Mouse (Mus musculus) heart, embryonic 13.5 days (tissue): ENCODE measurements around the gene Rpl9-ps6. TPM values are rescaled to one million over a fixed set of nuclear protein-coding genes. Genes with fewer than 3 reads are reported as not detected.

Source experiments
- ATAC-seq: fragments of 200-750 bp; cut with Nextera tagmentation; 2 replicates; pipeline ENCODE4 v1.8.0; 2017; ENCODE audit warnings: moderate TSS enrichment; ENCODE audit not compliant: insufficient number of reproducible peaks, low FRiP score, low TSS enrichment; ENCODE audit errors: extremely low read depth
- H3K27ac ChIP-seq: fragments of 300-500 bp; sonication (generic); replicated peaks from 2 replicates; pipeline ENCODE4 v1.5.1; 2015; ENCODE audit warnings: moderate library complexity, mild to moderate bottlenecking, inconsistent platforms
- H3K27me3 ChIP-seq: fragments of 300-500 bp; sonication (generic); replicated peaks from 2 replicates; pipeline ENCODE4 v1.6.1; 2015; ENCODE audit warnings: mild to moderate bottlenecking, inconsistent platforms
- H3K36me3 ChIP-seq: fragments of 300-500 bp; sonication (generic); 2 replicates; pipeline ENCODE4 v1.6.1; 2015; ENCODE audit warnings: mild to moderate bottlenecking, inconsistent platforms
- H3K4me1 ChIP-seq: fragments of 300-500 bp; sonication (generic); 2 replicates; pipeline ENCODE4 v1.6.1; 2015; ENCODE audit warnings: inconsistent platforms
- H3K4me2 ChIP-seq: fragments of 300-500 bp; sonication (generic); 2 replicates; pipeline ENCODE4 v1.6.1; 2015; ENCODE audit warnings: inconsistent platforms, mild to moderate bottlenecking, moderate library complexity
- H3K4me3 ChIP-seq: fragments of 300-500 bp; sonication (generic); 2 replicates; pipeline ENCODE4 v1.5.1; 2015; ENCODE audit warnings: moderate library complexity, mild to moderate bottlenecking, inconsistent platforms
- H3K9ac ChIP-seq: fragments of 300-500 bp; sonication (generic); 2 replicates; pipeline ENCODE4 v1.6.1; 2015; ENCODE audit warnings: inconsistent platforms, mild to moderate bottlenecking, moderate library complexity
- H3K9me3 ChIP-seq: fragments of 300-500 bp; sonication (generic); 2 replicates; pipeline ENCODE4 v1.6.1; 2016; ENCODE audit warnings: inconsistent platforms
- WGBS: fragments of 180-500 bp; shearing (Covaris S2); methylation state at CpG from one replicate; pipeline ENCODE4 v1.1.7; 2015; ENCODE audit warnings: mixed read lengths; 5-methylcytosine and 5-hydroxymethylcytosine counted together
- polyA plus RNA-seq: library from polyadenylated mRNA; unstranded; fragments of >200 nt; fragmentation: Nextera tagmentation; extraction: Ambion mirVana; gene quantifications from 2 replicates; pipeline ENCODE4 v1.2.1, GENCODE M21; 2015

The Rpl9-ps6 gene
- 59.6 and 80.4 TPM in 2 replicates for polyA plus RNA-seq

GRCm38 (mm10) chr19:32466478-32466877, at the start of gene Rpl9-ps6:
Rpl9-ps6 (minus strand) TSS chr19:32466578.
- no peak within 1 kb of the TSS for H3K4me2 ChIP-seq
- no peaks in the 10 kb centered on the region for H3K9me3 ChIP-seq
- ATAC-seq, result no peak
- WGBS, result 77% methylated on average over 5 of the region's 6 CpGs
- no peaks in the 10 kb centered on the region for H3K36me3 ChIP-seq
- H3K27ac ChIP-seq, result no peak within 1 kb of the TSS
- no peak within 1 kb of the TSS for H3K9ac ChIP-seq
- 0 out of 2 replicates have a peak, but pooled peaks cover 3% of the 10 kb centered on the region for H3K27me3 ChIP-seq
- H3K4me3 ChIP-seq, result no peak within 1 kb of the TSS
- H3K4me1 ChIP-seq, result no peaks in the 10 kb centered on the region

- ATAC-seq, result no peak
Observed at GRCm38 (mm10) chr19:32512518-32512917, 46.1 kb upstream of the Rpl9-ps6 start.

GRCm38 (mm10) chr19:32510962-32511361, 44.6 kb upstream of the Rpl9-ps6 start:
- Histone ChIP-seq H3K4me2 (no peak overlapping the region), H3K27ac (no peak overlapping the region; the same call in 1 of the 2 replicates), H3K36me3 (peaks cover 72% of the 10 kb centered on the region), H3K4me3 (no peak overlapping the region), H3K9ac (no peak overlapping the region), H3K27me3 (no peaks in the 10 kb centered on the region), H3K4me1 (peaks cover 27% of the 10 kb centered on the region), H3K9me3 (peaks cover 4% of the 10 kb centered on the region; the same call in 1 of the 2 replicates)
- 59% methylated on average over 6 of the region's 6 CpGs for WGBS
- ATAC-seq, result no peak

More at GRCm38 (mm10) chr19:32512518-32512917, 46.1 kb upstream of the Rpl9-ps6 start:
- H3K27me3 ChIP-seq, result no peaks in the 10 kb centered on the region
- H3K27ac ChIP-seq, result no peak overlapping the region
- H3K4me3 ChIP-seq, result no peak overlapping the region
- H3K9me3 ChIP-seq, result peaks cover 4% of the 10 kb centered on the region; the same call in 1 of the 2 replicates
- peaks cover 21% of the 10 kb centered on the region for H3K4me1 ChIP-seq
- 26% methylated on average over 1 of the region's 1 CpGs for WGBS
- H3K4me2 ChIP-seq, result no peak overlapping the region
- no peak overlapping the region for H3K9ac ChIP-seq
- H3K36me3 ChIP-seq, result peaks cover 81% of the 10 kb centered on the region

GRCm38 (mm10) chr19:32510267-32510666, 43.9 kb upstream of the Rpl9-ps6 start:
- H3K36me3 ChIP-seq, result peaks cover 69% of the 10 kb centered on the region
- H3K27ac ChIP-seq, result no peak overlapping the region; the same call in 1 of the 2 replicates
- 53% methylated on average over 3 of the region's 3 CpGs for WGBS
- H3K4me1 ChIP-seq, result peaks cover 27% of the 10 kb centered on the region
- peaks cover 4% of the 10 kb centered on the region; the same call in 1 of the 2 replicates for H3K9me3 ChIP-seq
- no peak overlapping the region for H3K4me2 ChIP-seq
- no peak overlapping the region for H3K9ac ChIP-seq
- no peaks in the 10 kb centered on the region for H3K27me3 ChIP-seq
- no peak overlapping the region for H3K4me3 ChIP-seq
- no peak for ATAC-seq

DNA sequence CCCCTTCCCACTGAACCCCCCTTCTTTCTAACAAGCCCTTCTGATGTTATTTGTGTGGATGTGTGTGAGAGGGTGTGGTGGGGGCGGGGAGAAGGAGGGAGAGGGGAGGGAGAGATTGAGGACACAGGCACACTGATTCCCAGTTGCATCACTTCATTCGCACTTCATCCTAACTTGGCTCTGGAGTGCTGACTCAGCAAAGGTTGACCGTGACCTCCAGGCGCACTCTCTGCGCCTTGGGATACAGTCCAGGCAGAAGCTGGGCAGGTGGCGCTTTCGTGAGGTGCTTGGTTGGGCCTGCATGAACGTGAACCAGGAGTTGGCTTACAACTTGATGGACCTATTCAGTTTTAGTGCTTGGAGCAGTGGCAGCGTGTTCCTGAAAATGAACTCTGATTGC, 41.1 kb upstream of the Rpl9-ps6 start:
- Histone ChIP-seq H3K4me3 (no peak overlapping the region), H3K27ac (no peak overlapping the region), H3K27me3 (no peaks in the 10 kb centered on the region), H3K4me1 (peaks cover 27% of the 10 kb centered on the region), H3K9ac (no peak overlapping the region), H3K9me3 (peaks cover 4% of the 10 kb centered on the region; the same call in 1 of the 2 replicates), H3K36me3 (peaks cover 55% of the 10 kb centered on the region), H3K4me2 (no peak overlapping the region)
- no peak for ATAC-seq
- WGBS, result 80% methylated on average over 9 of the region's 9 CpGs

GRCm38 (mm10) chr19:32507100-32507499, 40.7 kb upstream of the Rpl9-ps6 start:
- H3K27ac ChIP-seq, result no peak overlapping the region
- H3K36me3 ChIP-seq, result peaks cover 51% of the 10 kb centered on the region
- no peak overlapping the region for H3K4me3 ChIP-seq
- H3K9me3 ChIP-seq, result peaks cover 3% of the 10 kb centered on the region; the same call in 1 of the 2 replicates
- H3K4me2 ChIP-seq, result no peak overlapping the region
- H3K9ac ChIP-seq, result no peak overlapping the region
- no peak; the same call in 1 of the 2 replicates for ATAC-seq
- no peaks in the 10 kb centered on the region for H3K27me3 ChIP-seq
- 83% methylated on average over 6 of the region's 6 CpGs for WGBS
- peaks cover 27% of the 10 kb centered on the region for H3K4me1 ChIP-seq

- no peak overlapping the region for H3K4me2 ChIP-seq
- no peak for ATAC-seq
- WGBS, result 92% methylated on average over 5 of the region's 5 CpGs
Observed at GRCm38 (mm10) chr19:32506514-32506913, 40.1 kb upstream of the Rpl9-ps6 start.

GRCm38 (mm10) chr19:32506081-32506480, 39.7 kb upstream of the Rpl9-ps6 start:
- WGBS, result 82% methylated on average over 8 of the region's 8 CpGs
- Histone ChIP-seq H3K27me3 (no peaks in the 10 kb centered on the region), H3K4me3 (no peak overlapping the region), H3K4me2 (no peak overlapping the region), H3K36me3 (peaks cover 46% of the 10 kb centered on the region), H3K9me3 (no peaks in the 10 kb centered on the region), H3K9ac (no peak overlapping the region), H3K4me1 (peaks cover 27% of the 10 kb centered on the region), H3K27ac (no peak overlapping the region)
- ATAC-seq, result no peak

More at GRCm38 (mm10) chr19:32506514-32506913, 40.1 kb upstream of the Rpl9-ps6 start:
- Histone ChIP-seq H3K36me3 (peaks cover 47% of the 10 kb centered on the region), H3K9me3 (no peaks in the 10 kb centered on the region), H3K27me3 (no peaks in the 10 kb centered on the region), H3K4me1 (peaks cover 27% of the 10 kb centered on the region), H3K27ac (no peak overlapping the region), H3K4me3 (no peak overlapping the region), H3K9ac (no peak overlapping the region)

GRCm38 (mm10) chr19:32501414-32501813, 35.0 kb upstream of the Rpl9-ps6 start:
- H3K4me1 ChIP-seq, result no peaks in the 10 kb centered on the region
- H3K27ac ChIP-seq, result no peak overlapping the region
- H3K27me3 ChIP-seq, result no peaks in the 10 kb centered on the region
- H3K9me3 ChIP-seq, result no peaks in the 10 kb centered on the region
- H3K4me3 ChIP-seq, result no peak overlapping the region
- no peak overlapping the region for H3K9ac ChIP-seq
- ATAC-seq, result no peak
- 72% methylated on average over 6 of the region's 6 CpGs for WGBS
- peaks cover 56% of the 10 kb centered on the region for H3K36me3 ChIP-seq
- H3K4me2 ChIP-seq, result no peak overlapping the region

DNA sequence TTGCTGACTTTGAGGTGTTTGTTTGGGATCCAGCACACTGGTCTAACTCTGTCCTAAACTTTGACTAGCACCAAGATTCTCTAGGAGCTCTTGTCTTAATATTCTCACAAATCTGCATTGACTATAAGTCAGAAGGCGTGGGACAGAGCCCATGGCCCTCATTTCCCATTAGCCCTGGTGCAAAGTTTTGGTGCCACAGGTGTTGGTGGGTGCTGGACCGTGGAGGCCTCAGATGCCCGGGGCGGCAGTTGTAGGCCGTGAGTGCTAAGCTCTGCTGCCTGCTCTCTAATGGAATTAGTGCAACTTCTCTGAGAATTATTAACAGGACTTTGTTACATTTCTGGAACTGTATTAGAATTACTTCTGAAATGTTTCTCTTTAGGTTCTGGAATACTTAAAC, 31.6 kb upstream of the Rpl9-ps6 start:
- H3K9me3 ChIP-seq, result no peaks in the 10 kb centered on the region
- WGBS, result 93% methylated on average over 5 of the region's 5 CpGs
- no peak for ATAC-seq

DNA sequence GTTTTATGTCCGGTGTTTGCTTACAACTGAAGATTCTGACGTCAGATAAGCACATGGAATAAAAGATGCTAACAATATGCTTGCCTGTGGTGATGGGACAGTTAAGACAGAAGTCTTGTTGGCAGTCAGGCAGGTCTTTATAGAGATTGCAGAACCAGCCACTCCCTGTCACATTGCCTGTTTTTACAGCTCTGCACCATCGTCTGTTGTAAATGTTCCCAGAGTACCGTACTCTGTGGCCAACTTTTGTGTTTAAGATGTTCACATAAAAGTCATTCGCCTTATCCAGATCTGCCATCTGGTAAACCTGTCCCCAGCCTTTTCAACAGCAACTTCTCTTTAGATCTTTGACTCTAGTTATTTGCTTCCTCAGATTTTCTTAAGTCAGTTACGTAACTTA, 31.0 kb upstream of the Rpl9-ps6 start:
- Histone ChIP-seq H3K4me1 (no peaks in the 10 kb centered on the region), H3K4me2 (no peak overlapping the region), H3K36me3 (peaks cover 74% of the 10 kb centered on the region), H3K9me3 (no peaks in the 10 kb centered on the region), H3K4me3 (no peak overlapping the region), H3K27ac (no peak overlapping the region), H3K27me3 (no peaks in the 10 kb centered on the region), H3K9ac (no peak overlapping the region)
- 88% methylated on average over 6 of the region's 6 CpGs for WGBS
- no peak for ATAC-seq

More for the DNA sequence above, 31.6 kb upstream of the Rpl9-ps6 start:
- H3K9ac ChIP-seq, result no peak overlapping the region
- H3K4me2 ChIP-seq, result no peak overlapping the region
- H3K27me3 ChIP-seq, result no peaks in the 10 kb centered on the region
- peaks cover 69% of the 10 kb centered on the region for H3K36me3 ChIP-seq
- no peak overlapping the region for H3K4me3 ChIP-seq
- no peaks in the 10 kb centered on the region for H3K4me1 ChIP-seq
- no peak overlapping the region for H3K27ac ChIP-seq

- Histone ChIP-seq H3K4me1 (no peaks in the 10 kb centered on the region), H3K27me3 (no peaks in the 10 kb centered on the region), H3K4me2 (no peak overlapping the region), H3K36me3 (peaks cover 76% of the 10 kb centered on the region), H3K9me3 (no peaks in the 10 kb centered on the region), H3K27ac (no peak overlapping the region), H3K9ac (no peak overlapping the region), H3K4me3 (no peak overlapping the region)
- no peak for ATAC-seq
- 80% methylated on average over 11 of the region's 11 CpGs for WGBS
Observed at GRCm38 (mm10) chr19:32495034-32495433, 28.7 kb upstream of the Rpl9-ps6 start.
